Comparison of ENCODE assay signal across 8 mouse cellular contexts in the genomic region with DNA sequence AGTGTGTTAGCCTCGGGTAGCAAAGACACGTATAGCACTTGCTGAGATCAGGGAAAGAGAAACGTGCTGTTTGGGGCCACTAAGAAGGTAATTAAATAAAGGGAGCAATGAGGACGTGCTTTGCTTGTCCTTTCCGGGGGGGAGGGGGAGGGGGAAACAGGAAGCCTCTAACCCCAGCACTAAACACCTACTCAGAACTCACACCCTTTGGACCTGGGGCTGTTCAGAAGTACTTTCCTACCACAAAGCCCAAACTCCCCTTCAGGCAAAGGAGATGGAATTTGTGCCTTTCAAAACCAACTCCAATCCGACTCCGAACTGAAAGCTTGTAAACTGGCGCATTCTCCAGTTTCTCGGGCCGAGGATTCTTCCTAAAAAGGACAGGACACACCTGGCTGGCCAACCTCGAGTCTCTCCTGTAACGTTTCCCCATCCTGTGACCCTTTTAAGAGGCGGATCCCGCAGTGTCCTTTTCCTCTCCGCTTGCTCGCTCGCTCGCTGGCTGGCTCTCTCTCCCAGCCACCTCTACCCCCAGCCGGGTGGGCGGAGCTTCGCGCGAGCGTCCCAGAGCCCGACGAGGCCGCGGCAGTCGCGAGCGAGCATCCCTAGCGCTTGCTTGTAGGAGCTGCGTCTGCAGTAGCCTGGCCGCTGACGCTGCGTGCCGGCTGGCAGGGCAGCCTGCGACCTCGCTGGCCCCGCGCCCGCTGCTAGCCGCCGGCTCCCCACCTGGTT. TPM values are rescaled to one million over a fixed set of nuclear protein-coding genes. Genes with fewer than 3 reads are reported as not detected.
DNase-seq lines count a peak whose midpoint lies in the region; ATAC-seq and TF ChIP-seq lines count a peak whose summit lies in the region.

No protein-coding gene starts in this region.

- peak overlapping the region; percentile 80 for H3K9ac ChIP-seq in MEL (ENCODE audit: control insufficient read depth, low read depth, low read length, poor library complexity, severe bottlenecking)
- peak overlapping the region; percentile 51 for H3K9ac ChIP-seq in forebrain, embryonic 16.5 days (replicated peaks; ENCODE audit: low read depth, low read length)
- peak overlapping the region; percentile 72 for H3K9ac ChIP-seq in liver, postnatal 0 days (replicated peaks)
- peak overlapping the region; percentile 72 for H3K9ac ChIP-seq in neural tube, embryonic 13.5 days

- peak; percentile 99 for ATAC-seq in forebrain, embryonic 16.5 days
- peak; percentile 95 for ATAC-seq in liver, postnatal 0 days
- ATAC-seq in neural tube, embryonic 13.5 days (ENCODE audit: low read depth): peak; percentile 99

- peaks cover 14% of the 10 kb centered on the region for H3K79me2 ChIP-seq in MEL (ENCODE audit: control insufficient read depth, insufficient read depth, low read length, poor library complexity)

- peak; percentile 94 for DNase-seq in MEL (ENCODE audit: low read depth, low spot score)
- peak; percentile 90 to 92 for DNase-seq in cerebellum, adult 2 months
- peak; percentile 42 for DNase-seq in heart, postnatal 25 days (ENCODE audit: low spot score)
- DNase-seq in layer of hippocampus, adult 11-12 months (ENCODE audit: low spot score): peak; percentile 68
- peak; percentile 89 for DNase-seq in liver, postnatal 0 days
- DNase-seq in telencephalon, adult 2 months (ENCODE audit: low read depth, low spot score): peak; percentile 49

- 0 out of 4 replicates have a peak, but pooled peaks of 1 of the 2 experiments have one; percentile 4 for TF ChIP-seq EP300 in MEL (IDR thresholded peaks at IDR 0.05; ENCODE audit: low read depth in 1 of 2, low read length in 2 of 2)
- no peak for TF ChIP-seq EP300 in liver, postnatal 0 days (IDR thresholded peaks at IDR 0.05; ENCODE audit: low read depth)

- H3K4me3 ChIP-seq in MEL (ENCODE audit: control insufficient read depth in 1 of 2, insufficient read depth in 1 of 2, low read depth in 2 of 2, low read length in 2 of 2): peak overlapping the region; percentile 89 to 96
- H3K4me3 ChIP-seq in cerebellum, adult 2 months (replicated peaks; ENCODE audit: insufficient read depth, low read depth, low read length): peak overlapping the region; percentile 93
- peak overlapping the region; percentile 52 for H3K4me3 ChIP-seq in forebrain, embryonic 16.5 days (replicated peaks; ENCODE audit: low read length)
- H3K4me3 ChIP-seq in liver, postnatal 0 days (ENCODE audit: low read depth, low read length): peak overlapping the region; percentile 68
- H3K4me3 ChIP-seq in neural tube, embryonic 13.5 days: peak overlapping the region; percentile 56

- peak; percentile 79 to 85; a peak in 3 of 4 replicates for TF ChIP-seq POLR2A in MEL (IDR thresholded peaks at IDR 0.05; ENCODE audit: control insufficient read depth in 1 of 2, insufficient read depth in 1 of 2, low read depth in 1 of 2, low read length in 2 of 2, poor library complexity in 1 of 2)
- peak; percentile 73; the same call in 1 of the 2 replicates for TF ChIP-seq POLR2A in cerebellum, adult 2 months (IDR thresholded peaks at IDR 0.05; ENCODE audit: borderline replicate concordance, insufficient read depth, low read length)

- H3K36me3 ChIP-seq in MEL (ENCODE audit: control insufficient read depth in 1 of 2, insufficient read depth in 2 of 2, low read length in 2 of 2): peaks cover 0 to 15% of the 10 kb centered on the region in 2 experiments; a peak in 2 of 4 replicates
- no peaks in the 10 kb centered on the region for H3K36me3 ChIP-seq in forebrain, embryonic 16.5 days (ENCODE audit: control insufficient read depth, insufficient read depth)
- no peaks in the 10 kb centered on the region for H3K36me3 ChIP-seq in liver, postnatal 0 days (replicated peaks; ENCODE audit: insufficient read depth, low read length)
- H3K36me3 ChIP-seq in neural tube, embryonic 13.5 days: no peaks in the 10 kb centered on the region

- H3K4me2 ChIP-seq in forebrain, embryonic 16.5 days (ENCODE audit: low read length): peak overlapping the region; percentile 73
- H3K4me2 ChIP-seq in liver, postnatal 0 days (ENCODE audit: low read depth, low read length): peak overlapping the region; percentile 79
- H3K4me2 ChIP-seq in neural tube, embryonic 13.5 days: peak overlapping the region; percentile 69

- TF ChIP-seq CTCF in MEL (IDR thresholded peaks at IDR 0.05 in 2 of 3, conservative IDR thresholded peaks at IDR 0.05 in 1 of 3; ENCODE audit: control insufficient read depth in 1 of 3, insufficient read depth in 1 of 3, low read depth in 2 of 3, low read length in 3 of 3, poor library complexity in 1 of 3, severe bottlenecking in 1 of 3): no peak
- no peak for TF ChIP-seq CTCF in cerebellum, adult 2 months (IDR thresholded peaks at IDR 0.05; ENCODE audit: borderline replicate concordance, insufficient read depth, low read depth, low read length)
- no peak for TF ChIP-seq CTCF in liver, postnatal 0 days (IDR thresholded peaks at IDR 0.05; ENCODE audit: low read depth)

- 4% methylated on average over 41 of the region's 44 CpGs for WGBS in cerebellum, adult 2 months
- 17% methylated on average over 44 of the region's 44 CpGs for WGBS in forebrain, embryonic 16.5 days
- WGBS in liver, postnatal 0 days (ENCODE audit: insufficient replicate concordance): 13% methylated on average over 43 of the region's 44 CpGs
- WGBS in neural tube, embryonic 13.5 days: 13% methylated on average over 39 of the region's 44 CpGs

- peaks cover 3 to 7% of the 10 kb centered on the region in 2 experiments; a peak in 3 of 4 replicates for H3K4me1 ChIP-seq in MEL (ENCODE audit: control insufficient read depth in 1 of 2, insufficient read depth in 2 of 2, low read length in 2 of 2)
- H3K4me1 ChIP-seq in cerebellum, adult 2 months (ENCODE audit: control insufficient read depth, insufficient read depth, low read length): peaks cover 7% of the 10 kb centered on the region
- no peaks in the 10 kb centered on the region for H3K4me1 ChIP-seq in forebrain, embryonic 16.5 days (replicated peaks; ENCODE audit: control insufficient read depth, insufficient read depth, low read length)
- H3K4me1 ChIP-seq in liver, postnatal 0 days (ENCODE audit: insufficient read depth): no peaks in the 10 kb centered on the region
- H3K4me1 ChIP-seq in neural tube, embryonic 13.5 days (replicated peaks): no peaks in the 10 kb centered on the region

- intact Hi-C loops in heart, postnatal 25 days (cut with DNase I): no loop called here

- no peak for TF ChIP-seq RAD21 in MEL (IDR thresholded peaks at IDR 0.05; ENCODE audit: low read depth, low read length)

- no peaks in the 10 kb centered on the region for H3K27me3 ChIP-seq in MEL (ENCODE audit: control insufficient read depth in 1 of 2, insufficient read depth in 2 of 2, low read length in 2 of 2)
- H3K27me3 ChIP-seq in cerebellum, adult 2 months (ENCODE audit: control insufficient read depth, insufficient read depth, low read length): no peaks in the 10 kb centered on the region
- no peaks in the 10 kb centered on the region; the same call in 1 of the 2 replicates for H3K27me3 ChIP-seq in forebrain, embryonic 16.5 days (replicated peaks; ENCODE audit: control insufficient read depth, insufficient read depth, low read length)
- peaks cover 7% of the 10 kb centered on the region; the same call in 1 of the 2 replicates for H3K27me3 ChIP-seq in liver, postnatal 0 days (ENCODE audit: insufficient read depth, low read length)
- peaks cover 60% of the 10 kb centered on the region for H3K27me3 ChIP-seq in neural tube, embryonic 13.5 days

- H3K27ac ChIP-seq in MEL (ENCODE audit: control insufficient read depth, low read depth, low read length): peak overlapping the region; percentile 68
- H3K27ac ChIP-seq in cerebellum, adult 2 months (ENCODE audit: insufficient read depth, low read length): peak overlapping the region; percentile 94
- H3K27ac ChIP-seq in forebrain, embryonic 16.5 days (ENCODE audit: low read length): no peak overlapping the region
- peak overlapping the region; percentile 86 for H3K27ac ChIP-seq in liver, postnatal 0 days (ENCODE audit: low read depth)
- no peak overlapping the region for H3K27ac ChIP-seq in neural tube, embryonic 13.5 days (replicated peaks)

- no peaks in the 10 kb centered on the region for H3K9me3 ChIP-seq in MEL (replicated peaks; ENCODE audit: insufficient read depth, low read length)
- H3K9me3 ChIP-seq in forebrain, embryonic 16.5 days (ENCODE audit: control insufficient read depth, low read length): no peaks in the 10 kb centered on the region
- H3K9me3 ChIP-seq in liver, postnatal 0 days (ENCODE audit: low read length): no peaks in the 10 kb centered on the region
- H3K9me3 ChIP-seq in neural tube, embryonic 13.5 days: no peaks in the 10 kb centered on the region

TF ChIP-seq in MEL, 35 proteins besides CTCF, POLR2A, EP300 and RAD21 (continues in another document):
- TF ChIP-seq USF1 (IDR thresholded peaks at IDR 0.05; ENCODE audit: low read depth, low read length) (no peak), HCFC1 (IDR thresholded peaks at IDR 0.05; ENCODE audit: low read depth, low read length) (peak; percentile 62; the same call in 1 of the 2 replicates), KAT2A (conservative IDR thresholded peaks at IDR 0.05; ENCODE audit: low read depth, low read length) (no peak), ELF1 (IDR thresholded peaks at IDR 0.05; ENCODE audit: low read depth, low read length) (0 out of 2 replicates have a peak, but pooled peaks have one; percentile 24), USF2 (IDR thresholded peaks at IDR 0.05; ENCODE audit: borderline replicate concordance in 1 of 2, insufficient read depth in 1 of 2, low read depth in 1 of 2, low read length in 2 of 2) (no peak), UBTF (IDR thresholded peaks at IDR 0.05; ENCODE audit: borderline replicate concordance, insufficient read depth, low read depth, low read length) (no peak), TCF12 (IDR thresholded peaks at IDR 0.05; ENCODE audit: low read depth, low read length) (peak; percentile 68), NELFE (IDR thresholded peaks at IDR 0.05; ENCODE audit: low read depth, low read length) (peak; percentile 73), POLR2AphosphoS2 (IDR thresholded peaks at IDR 0.05; ENCODE audit: low read length) (peak; percentile 69; the same call in 1 of the 2 replicates), ETS1 (IDR thresholded peaks at IDR 0.05; ENCODE audit: low read depth, low read length) (peak; percentile 28; the same call in 1 of the 2 replicates), BHLHE40 (IDR thresholded peaks at IDR 0.05; ENCODE audit: borderline replicate concordance, low read depth, low read length) (peak; percentile 49; the same call in 1 of the 2 replicates)

RNA-seq across cellular contexts. Expression of gene Rnf128, which starts 47.1 kb away (rescaled TPM):
- 19.6 and 23.1 TPM in 2 replicates for total RNA-seq in MEL (2012; rRNA removed)
- polyA plus RNA-seq in MEL (2012; ENCODE audit: insufficient read depth in 1 of 2, insufficient read length in 2 of 2, low read depth in 1 of 2, low replicate concordance in 2 of 2, missing spikeins in 1 of 2): 10 to 100 TPM in 1 of 2 experiments, not detected in 1; 16.2 TPM
- polyA plus RNA-seq in cerebellum, adult 2 months (2012; rRNA removed): 15.7 and 16.7 TPM in 2 replicates
- 4.1 TPM in 2 replicates for polyA plus RNA-seq in forebrain, embryonic 16.5 days (2015; fragmentation: Nextera tagmentation; extraction: Ambion mirVana)
- 10 to 100 TPM; 72.2 to 82.0 TPM for total RNA-seq in heart, postnatal 25 days (2021)
- 91.1 and 96.0 TPM in 2 replicates for polyA plus RNA-seq in liver, postnatal 0 days (2015; fragmentation: Nextera tagmentation; extraction: Ambion mirVana)
- 2.5 TPM in 2 replicates for polyA plus RNA-seq in neural tube, embryonic 13.5 days (2015; fragmentation: Nextera tagmentation; extraction: Ambion mirVana)

Comparison
In these comparisons a context has a peak if more than half of its experiments do, and no peak if none do; other contexts are left out.
1. DNase-seq: peak in every context shown above with its lines; median percentile 94 in MEL; 91 in cerebellum, adult 2 months; 89 in liver, postnatal 0 days; 68 in layer of hippocampus, adult 11-12 months; 49 in telencephalon, adult 2 months; 42 in heart, postnatal 25 days.
2. H3K27ac ChIP-seq: peak in MEL (single experiment), cerebellum, adult 2 months (single experiment) and liver, postnatal 0 days (single experiment); none in forebrain, embryonic 16.5 days (single experiment) and neural tube, embryonic 13.5 days (single experiment).
3. Peak in every context shown above with its lines, with median percentiles within 50 percentile points of each other: H3K4me3 ChIP-seq, H3K9ac ChIP-seq, ATAC-seq and H3K4me2 ChIP-seq.